Mouse (Mus musculus) olfactory bulb, adult 2 months (tissue): ENCODE data around the gene Gm13762. TPM values are rescaled to one million over a fixed set of nuclear protein-coding genes. Genes with fewer than 3 reads are reported as not detected.
"Not testable (repeated sequence)": the region's sequence is repeated elsewhere in the genome, so short reads cannot be mapped to it uniquely, and the experiment has no call there.

Source experiments
- H3K27ac ChIP-seq: fragments of 200-500 bp; 2 replicates; pipeline ENCODE4 v1.5.1; 2012; ENCODE audit warnings: low read depth, low read length; ENCODE audit not compliant: insufficient read depth
- H3K4me1 ChIP-seq: fragments of 200-500 bp; 2 replicates; pipeline ENCODE4 v1.6.1; 2012; ENCODE audit warnings: low read length; ENCODE audit not compliant: control insufficient read depth, insufficient read depth
- H3K4me3 ChIP-seq: fragments of 200-500 bp; 2 replicates; pipeline ENCODE4 v1.5.1; 2012; ENCODE audit warnings: mild to moderate bottlenecking, low read depth, low read length, moderate library complexity; ENCODE audit not compliant: insufficient read depth
- CTCF ChIP-seq: fragments of 200-500 bp; IDR thresholded peaks from 2 replicates; pipeline ENCODE4 v1.5.1; 2012; ENCODE audit warnings: low read depth, mild to moderate bottlenecking, low read length, moderate library complexity; ENCODE audit not compliant: insufficient read depth
- POLR2A ChIP-seq: fragments of 200-500 bp; IDR thresholded peaks from 2 replicates; pipeline ENCODE4 v1.6.1; 2012; ENCODE audit warnings: mild to moderate bottlenecking, low read depth, low read length, moderate library complexity; ENCODE audit not compliant: insufficient read depth
- WGBS: fragments of 180-500 bp; shearing (Covaris S2); methylation state at CpG from one replicate; pipeline ENCODE4 v1.1.7; 2018; 5-methylcytosine and 5-hydroxymethylcytosine counted together
- polyA plus RNA-seq: library from polyadenylated mRNA; stranded (reverse); fragments of >200 nt; gene quantifications from 2 replicates; pipeline ENCODE4 v1.2.4, GENCODE M21; 2012; ENCODE audit warnings: low replicate concordance; ENCODE audit not compliant: missing spikeins, insufficient read depth, insufficient read length

The Gm13762 gene
- polyA plus RNA-seq: not detected in 2 replicates

GRCm38 (mm10) chr2:88980181-88980580 is at the start of gene Gm13762:
Gene Gm13762 (minus strand): TSS chr2:88980281.
- no peak within 1 kb of the TSS for H3K4me3 ChIP-seq
- no peak within 1 kb of the TSS for H3K27ac ChIP-seq
- WGBS: 78% methylated on average over 1 of the region's 1 CpGs
- TF ChIP-seq CTCF (no peak), POLR2A (no peak)
- H3K4me1 ChIP-seq: no peaks in the 10 kb centered on the region

- H3K27ac ChIP-seq, H3K4me3 ChIP-seq, H3K4me1 ChIP-seq: not testable (repeated sequence)
- 75% methylated on average over 3 of the region's 3 CpGs for WGBS
Measured at GRCm38 (mm10) chr2:89021436-89021835, 41.4 kb upstream of the Gm13762 start.

GRCm38 (mm10) chr2:89018240-89018639 is 38.2 kb upstream of the Gm13762 start, which contains the start of gene Olfr1216:
Gene Olfr1216 (minus strand): TSS chr2:89018340.
- no peak within 1 kb of the TSS for H3K27ac ChIP-seq
- no peaks in the 10 kb centered on the region for H3K4me1 ChIP-seq
- no peak within 1 kb of the TSS for H3K4me3 ChIP-seq
- WGBS: 84% methylated on average over 1 of the region's 1 CpGs
- TF ChIP-seq CTCF (no peak), POLR2A (no peak)

- H3K4me3 ChIP-seq: no peak within 1 kb of the TSS
- H3K27ac ChIP-seq: no peak within 1 kb of the TSS
- no peak for TF ChIP-seq POLR2A
- TF ChIP-seq CTCF: no peak
- H3K4me1 ChIP-seq: no peaks in the 10 kb centered on the region
- WGBS: 61% methylated on average over 2 of the region's 2 CpGs
Measured at GRCm38 (mm10) chr2:89006873-89007272, 26.8 kb upstream of the Gm13762 start, which contains the start of gene Olfr1215. Gene Olfr1215 (minus strand): TSS chr2:89006973.

GRCm38 (mm10) chr2:88992553-88992952 is 12.5 kb upstream of the Gm13762 start, which contains the start of gene Olfr1214:
Gene Olfr1214 (minus strand): TSS chr2:88992653.
- Histone ChIP-seq H3K4me3 (no peak within 1 kb of the TSS), H3K27ac (no peak within 1 kb of the TSS), H3K4me1 (no peaks in the 10 kb centered on the region)
- TF ChIP-seq CTCF: no peak
- TF ChIP-seq POLR2A: no peak
- WGBS: 86% methylated on average over 1 of the region's 1 CpGs

- TF ChIP-seq POLR2A (no peak), CTCF (no peak)
- Histone ChIP-seq H3K4me1 (no peaks in the 10 kb centered on the region), H3K27ac (no peak within 1 kb of the TSS), H3K4me3 (no peak within 1 kb of the TSS)
Measured at GRCm38 (mm10) chr2:88953669-88954068, 26.4 kb downstream of the Gm13762 start, which contains the start of gene Olfr1212. Gene Olfr1212 (plus strand): TSS chr2:88953969.

GRCm38 (mm10) chr2:88938011-88938410 is 42.1 kb downstream of the Gm13762 start, which contains the start of gene Olfr1211:
Gene Olfr1211 (minus strand): TSS chr2:88938111.
- Histone ChIP-seq H3K4me3 (no peak within 1 kb of the TSS), H3K4me1 (no peaks in the 10 kb centered on the region), H3K27ac (no peak within 1 kb of the TSS)
- 93% methylated on average over 1 of the region's 1 CpGs for WGBS
- TF ChIP-seq CTCF: no peak
- no peak for TF ChIP-seq POLR2A

Other genes starting within 250 kb of the Gm13762 start
- not detected in 2 replicates for gene Olfr1197, start 247.9 kb downstream of the Gm13762 start, polyA plus RNA-seq
- gene Olfr1198, start 228.9 kb downstream of the Gm13762 start, polyA plus RNA-seq: not detected in 2 replicates
- gene Olfr1199, start 219.8 kb downstream of the Gm13762 start, polyA plus RNA-seq: not detected in 2 replicates
- not detected in 2 replicates for gene Olfr1200, start 209.8 kb downstream of the Gm13762 start, polyA plus RNA-seq
- not detected in 2 replicates for gene Olfr1201, start 187.2 kb downstream of the Gm13762 start, polyA plus RNA-seq
- gene Olfr1202, start 165.8 kb downstream of the Gm13762 start, polyA plus RNA-seq: not detected in 2 replicates
- gene Olfr1205, start 150.5 kb downstream of the Gm13762 start, polyA plus RNA-seq: not detected in 2 replicates
- not detected in 2 replicates for gene Olfr1204, start 131.0 kb downstream of the Gm13762 start, polyA plus RNA-seq
- not detected in 2 replicates for gene Olfr1206, start 117.0 kb downstream of the Gm13762 start, polyA plus RNA-seq
- not detected in 2 replicates for gene Olfr1208, start 78.0 kb downstream of the Gm13762 start, polyA plus RNA-seq
- not detected in 2 replicates for gene Olfr1209, start 65.1 kb downstream of the Gm13762 start, polyA plus RNA-seq
- gene Olfr1211, start 42.2 kb downstream of the Gm13762 start, polyA plus RNA-seq: not detected in 2 replicates
- not detected in 2 replicates for gene Olfr1212, start 26.3 kb downstream of the Gm13762 start, polyA plus RNA-seq
- gene Olfr1214, start 12.4 kb upstream of the Gm13762 start, polyA plus RNA-seq: not detected in 2 replicates
- gene Olfr1215, start 26.7 kb upstream of the Gm13762 start, polyA plus RNA-seq: not detected in 2 replicates
- gene Olfr1216, start 38.1 kb upstream of the Gm13762 start, polyA plus RNA-seq: not detected in 2 replicates
- gene Olfr1217, start 51.8 kb upstream of the Gm13762 start, polyA plus RNA-seq: not detected in 2 replicates
- not detected in 2 replicates for gene Olfr1218, start 80.9 kb upstream of the Gm13762 start, polyA plus RNA-seq
- not detected in 2 replicates for gene Olfr1219, start 103.2 kb upstream of the Gm13762 start, polyA plus RNA-seq
- gene Olfr1220, start 126.6 kb upstream of the Gm13762 start, polyA plus RNA-seq: not detected in 2 replicates
- gene Olfr1221, start 137.0 kb upstream of the Gm13762 start, polyA plus RNA-seq: not detected in 2 replicates
- not detected in 2 replicates for gene Olfr1222, start 152.8 kb upstream of the Gm13762 start, polyA plus RNA-seq
- not detected in 2 replicates for gene Olfr1223, start 171.3 kb upstream of the Gm13762 start, polyA plus RNA-seq
- gene Olfr1224-ps1, start 183.8 kb upstream of the Gm13762 start, polyA plus RNA-seq: not detected in 2 replicates
- gene Olfr1225, start 194.4 kb upstream of the Gm13762 start, polyA plus RNA-seq: not detected in 2 replicates
- gene Olfr1226, start 219.8 kb upstream of the Gm13762 start, polyA plus RNA-seq: not detected in 2 replicates